Mouse (Mus musculus) thymus, adult 2 months (tissue): ENCODE results near the gene Pknox2.

ENCODE experiments used
- CTCF ChIP-seq: fragments of 200-500 bp; IDR thresholded peaks from 2 replicates; pipeline ENCODE4 v1.5.1; 2012; ENCODE audit warnings: mild to moderate bottlenecking, control low read depth, low read length, moderate library complexity, borderline replicate concordance; ENCODE audit not compliant: control insufficient read depth, poor library complexity, insufficient read depth; ENCODE audit errors: extremely low read depth
- POLR2A ChIP-seq: fragments of 200-500 bp; IDR thresholded peaks from 2 replicates; pipeline ENCODE4 v1.6.1; 2012; ENCODE audit warnings: mild to moderate bottlenecking, low read length, control low read depth, moderate library complexity; ENCODE audit not compliant: control insufficient read depth, poor library complexity, insufficient read depth; ENCODE audit errors: extremely low read depth

DNA sequence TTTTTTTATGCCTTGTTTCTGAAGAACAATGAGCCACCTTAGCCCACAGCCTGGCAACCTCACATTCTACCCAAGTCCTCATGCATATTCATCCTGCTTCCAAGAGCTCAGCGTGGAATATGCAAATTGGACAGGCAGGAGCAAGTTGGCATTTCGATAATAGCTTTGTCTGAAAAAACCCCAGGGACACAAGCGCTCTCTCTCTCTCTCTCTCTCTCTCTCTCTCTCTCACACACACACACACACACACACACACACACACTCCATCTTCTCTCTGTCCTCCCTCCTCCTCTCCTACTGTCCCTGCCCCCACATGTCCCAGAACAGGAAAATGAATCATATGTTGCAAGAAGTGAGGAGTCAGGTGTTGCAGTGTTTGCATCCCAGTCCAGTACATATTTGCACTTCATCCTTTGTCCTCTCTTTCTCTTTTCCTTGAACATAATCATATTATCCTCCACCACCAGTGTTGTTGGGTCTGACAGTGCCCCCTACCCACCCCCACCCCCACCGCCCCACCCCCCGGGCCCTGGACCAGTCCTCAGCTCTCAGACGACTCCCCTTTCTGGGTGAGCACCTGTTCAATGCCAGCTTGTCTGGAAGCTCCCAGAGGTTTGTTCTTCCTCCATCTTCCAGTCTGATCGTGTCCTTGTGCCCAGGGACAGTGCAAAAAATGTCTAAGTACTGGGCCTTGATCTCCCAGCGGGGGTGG, 265.0 kb downstream of the Pknox2 start:
- TF ChIP-seq CTCF (no peak), POLR2A (no peak)
